Mouse (Mus musculus) heart, adult 2 months (tissue): ENCODE data around the gene Olfr986. TPM values are rescaled to one million over a fixed set of nuclear protein-coding genes. Genes with fewer than 3 reads are reported as not detected.

Source experiments
- DNase-seq, 2 experiments: peaks; one replicate each; pipeline ENCODE4 v3.0.0; 2021
- H3K27ac ChIP-seq: fragments of 200-600 bp; 2 replicates; pipeline ENCODE4 v1.8.1; 2022
- H3K27me3 ChIP-seq: fragments of 200-500 bp; 2 replicates; pipeline ENCODE4 v1.6.1; 2012; ENCODE audit warnings: mild to moderate bottlenecking, low read length, inconsistent platforms, mixed read lengths; ENCODE audit not compliant: control insufficient read depth, insufficient read depth
- H3K36me3 ChIP-seq: fragments of 200-500 bp; 2 replicates; pipeline ENCODE4 v1.6.1; 2012; ENCODE audit warnings: low read length, inconsistent platforms; ENCODE audit not compliant: control insufficient read depth, insufficient read depth
- H3K4me1 ChIP-seq: fragments of 200-500 bp; 2 replicates; pipeline ENCODE4 v1.6.1; 2011; ENCODE audit warnings: low read length; ENCODE audit not compliant: control insufficient read depth, insufficient read depth
- H3K4me3 ChIP-seq: fragments of 200-600 bp; 2 replicates; pipeline ENCODE4 v1.8.1; 2022
- H3K79me2 ChIP-seq: fragments of 200-500 bp; replicated peaks from 2 replicates; pipeline ENCODE4 v1.6.1; 2012; ENCODE audit warnings: mild to moderate bottlenecking, inconsistent platforms, low read length, moderate library complexity, mixed read lengths; ENCODE audit not compliant: control insufficient read depth, insufficient read depth
- H3K9ac ChIP-seq: fragments of 200-500 bp; 2 replicates; pipeline ENCODE4 v1.6.1; 2012; ENCODE audit warnings: low read depth, mild to moderate bottlenecking, control low read depth, inconsistent platforms, low read length, mixed read lengths
- CTCF ChIP-seq: fragments of 200-600 bp; IDR thresholded peaks from 2 replicates; pipeline ENCODE4 v1.8.1; 2022; ENCODE audit warnings: antibody characterized with exemption, mild to moderate bottlenecking, moderate library complexity
- EP300 ChIP-seq: fragments of 200-500 bp; IDR thresholded peaks from 2 replicates; pipeline ENCODE4 v1.6.1; 2011; ENCODE audit warnings: low read depth, low read length, control low read depth; ENCODE audit not compliant: insufficient read depth
- POLR2A ChIP-seq: fragments of 200-500 bp; IDR thresholded peaks from 2 replicates; pipeline ENCODE4 v1.6.1; 2011; ENCODE audit warnings: mild to moderate bottlenecking, low read depth, low read length, control low read depth; ENCODE audit not compliant: insufficient read depth
- WGBS: fragments of 180-500 bp; shearing (Covaris S2); methylation state at CpG from one replicate; pipeline ENCODE4 v1.1.7; 2018; 5-methylcytosine and 5-hydroxymethylcytosine counted together
- intact Hi-C: fragments of 180-260 bp; cut with DNase I; formaldehyde crosslinking; loops from one replicate; pipeline ENCODE4 v1.15.1; 2025
- polyA plus RNA-seq: library from polyadenylated mRNA; depleted of rRNA; stranded (reverse); fragments of >200 nt; gene quantifications from 2 replicates; pipeline ENCODE4 v1.2.3, GENCODE M21; 2012; rRNA removed
- total RNA-seq, 2 experiments: library from RNA; stranded (reverse); gene quantifications; 2 replicates each; pipeline ENCODE4 v1.2.3; 2021

Gene Olfr986
- total and polyA plus RNA-seq, 3 experiments: not detected

DNA sequence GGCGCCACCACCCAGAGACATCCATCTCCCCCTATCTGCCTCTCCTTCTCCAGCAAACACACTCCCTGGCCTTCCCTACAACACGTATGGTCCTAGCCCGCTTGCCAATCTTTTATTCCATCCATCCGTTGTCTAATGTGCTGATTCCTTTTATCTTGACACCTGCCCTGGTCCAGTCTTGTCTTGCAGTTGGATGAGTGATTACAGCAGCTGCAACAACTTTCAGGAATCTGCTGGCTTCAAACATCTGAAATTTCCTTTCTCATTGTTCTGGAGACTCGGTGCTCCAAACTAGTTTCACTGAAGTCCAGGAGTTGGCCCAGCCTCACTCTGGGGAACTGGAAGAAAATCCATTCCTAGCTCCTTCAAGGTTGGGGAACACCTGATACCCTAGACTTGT, 48.8 kb downstream of the Olfr986 start:
- Histone ChIP-seq H3K4me1 (no peaks in the 10 kb centered on the region), H3K27ac (no peak overlapping the region), H3K9ac (no peak overlapping the region), H3K27me3 (no peaks in the 10 kb centered on the region), H3K36me3 (no peaks in the 10 kb centered on the region), H3K79me2 (no peaks in the 10 kb centered on the region), H3K4me3 (no peak overlapping the region)
- no peak for TF ChIP-seq CTCF
- TF ChIP-seq POLR2A: no peak
- TF ChIP-seq EP300: no peak
- intact Hi-C loops: loop anchor here (5.0 kb wide), 1 partner anchor 163 kb away; no protein-coding TSS in a partner anchor
- WGBS: 59% methylated on average over 5 of the region's 5 CpGs
- DNase-seq: no peak

DNA sequence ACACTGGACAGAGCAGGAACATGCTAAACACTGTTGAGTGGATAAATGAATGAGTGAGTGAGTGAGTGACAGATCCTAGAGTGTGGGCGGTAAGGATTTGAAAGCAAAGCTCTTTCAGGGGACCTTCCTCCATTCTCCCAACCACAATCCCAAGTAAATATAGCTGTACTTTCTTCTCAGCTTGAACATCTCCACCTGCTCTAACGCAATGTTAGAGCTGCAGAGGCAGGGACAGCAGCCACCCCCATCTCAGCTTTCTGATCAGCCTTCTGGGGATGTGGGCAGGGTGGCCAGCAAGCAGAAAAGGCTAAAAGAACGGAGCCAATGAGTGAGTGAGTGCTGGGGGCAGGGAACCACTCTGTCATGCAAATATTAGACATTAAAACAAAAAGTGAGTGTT, 50.3 kb downstream of the Olfr986 start:
- Histone ChIP-seq H3K9ac (no peak overlapping the region), H3K79me2 (no peaks in the 10 kb centered on the region), H3K36me3 (no peaks in the 10 kb centered on the region), H3K4me1 (no peaks in the 10 kb centered on the region), H3K27me3 (no peaks in the 10 kb centered on the region), H3K4me3 (no peak overlapping the region), H3K27ac (no peak overlapping the region)
- 84% methylated on average over 3 of the region's 3 CpGs for WGBS
- intact Hi-C loops: no loop called here
- TF ChIP-seq CTCF: no peak
- DNase-seq: no peak

DNA sequence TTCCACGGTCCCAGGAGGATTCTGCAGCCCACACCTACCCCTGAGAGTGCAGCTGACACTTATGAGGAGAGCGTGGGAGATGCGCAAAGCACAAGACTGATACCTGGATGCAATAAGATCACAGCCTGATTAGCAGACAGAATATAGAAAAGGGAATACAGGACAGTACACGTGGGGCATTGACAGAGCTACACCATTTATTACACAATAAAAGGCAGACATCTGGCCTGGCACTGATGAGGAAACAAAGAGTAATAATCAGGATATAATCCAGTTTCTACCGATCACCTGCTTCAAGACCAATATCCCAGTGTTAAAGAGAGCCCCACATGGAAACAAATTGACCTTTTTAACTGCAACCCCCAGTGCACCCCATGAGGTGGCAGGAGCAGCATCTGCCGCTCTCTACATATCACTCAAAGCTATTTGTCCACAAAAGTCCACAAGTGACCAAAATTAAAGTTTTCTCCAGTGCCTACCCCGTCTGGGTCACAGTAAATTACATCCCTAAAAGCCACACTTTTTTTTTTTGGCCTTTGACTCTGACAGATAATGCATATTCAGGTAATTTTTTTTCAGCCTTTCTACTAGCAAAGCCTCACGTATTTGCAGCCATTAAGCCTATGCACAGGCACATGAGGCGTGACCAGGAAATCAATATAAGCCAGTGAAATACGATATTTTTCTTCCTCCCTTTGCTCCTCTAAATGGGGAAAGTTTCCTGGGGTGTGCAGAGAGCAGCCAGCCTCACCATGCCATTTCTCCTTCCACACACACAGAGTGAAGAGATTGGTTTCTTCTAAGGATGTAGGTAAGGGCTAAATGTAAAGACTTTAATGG, 53.7 kb downstream of the Olfr986 start:
- Histone ChIP-seq H3K27ac (no peak overlapping the region), H3K9ac (no peak overlapping the region), H3K4me1 (no peaks in the 10 kb centered on the region), H3K79me2 (no peaks in the 10 kb centered on the region), H3K27me3 (no peaks in the 10 kb centered on the region), H3K36me3 (no peaks in the 10 kb centered on the region), H3K4me3 (no peak overlapping the region)
- WGBS: 71% methylated on average over 10 of the region's 10 CpGs
- intact Hi-C loops: no loop called here
- no peak for DNase-seq
- TF ChIP-seq POLR2A: no peak
- TF ChIP-seq EP300: no peak
- no peak for TF ChIP-seq CTCF

DNA sequence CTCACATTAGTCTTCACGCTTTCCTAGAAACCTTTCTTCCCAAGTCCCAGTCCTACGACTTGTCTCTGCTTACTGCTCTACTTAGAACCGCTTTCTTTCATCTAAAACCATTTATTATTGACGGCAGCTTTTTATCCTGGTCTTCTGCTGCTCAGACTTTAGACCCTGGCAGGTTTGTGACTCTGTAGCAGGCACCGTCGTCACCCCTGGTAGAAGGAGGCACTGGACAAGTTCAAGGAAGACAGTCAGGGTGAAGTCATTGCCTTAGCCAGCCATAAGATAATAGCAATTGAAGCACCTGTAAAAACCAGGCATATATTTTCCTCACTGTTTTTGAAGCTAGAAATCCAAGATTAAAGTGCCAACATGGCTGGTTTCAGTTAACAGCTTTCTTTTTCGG, 54.5 kb downstream of the Olfr986 start:
- no peak for TF ChIP-seq EP300
- no peak overlapping the region for H3K9ac ChIP-seq
- no peaks in the 10 kb centered on the region for H3K79me2 ChIP-seq
- no peak overlapping the region for H3K4me3 ChIP-seq
- no peak overlapping the region for H3K27ac ChIP-seq
- H3K27me3 ChIP-seq: no peaks in the 10 kb centered on the region
- WGBS: 87% methylated on average over 7 of the region's 7 CpGs
- no peaks in the 10 kb centered on the region for H3K4me1 ChIP-seq
- H3K36me3 ChIP-seq: no peaks in the 10 kb centered on the region
- no peak for DNase-seq
- intact Hi-C loops: no loop called here

Other genes starting within 250 kb of the Olfr986 start
- gene Olfr974, start 243.4 kb upstream of the Olfr986 start, total RNA-seq: not detected
- gene Olfr974, start 243.4 kb upstream of the Olfr986 start, polyA plus RNA-seq: not detected in 2 replicates
- not detected for gene Olfr975, start 228.9 kb upstream of the Olfr986 start, total RNA-seq
- not detected in 2 replicates for gene Olfr975, start 228.9 kb upstream of the Olfr986 start, polyA plus RNA-seq
- not detected for gene Olfr976, start 219.8 kb upstream of the Olfr986 start, total RNA-seq
- gene Olfr976, start 219.8 kb upstream of the Olfr986 start, polyA plus RNA-seq: not detected in 2 replicates
- gene Olfr978, start 188.8 kb upstream of the Olfr986 start, total RNA-seq: not detected
- not detected in 2 replicates for gene Olfr978, start 188.8 kb upstream of the Olfr986 start, polyA plus RNA-seq
- gene Olfr979, start 177.5 kb upstream of the Olfr986 start, total RNA-seq: not detected
- not detected in 2 replicates for gene Olfr979, start 177.5 kb upstream of the Olfr986 start, polyA plus RNA-seq
- gene Olfr980, start 171.3 kb upstream of the Olfr986 start, total RNA-seq: not detected
- not detected in 2 replicates for gene Olfr980, start 171.3 kb upstream of the Olfr986 start, polyA plus RNA-seq
- gene Olfr981, start 159.5 kb upstream of the Olfr986 start, total RNA-seq: not detected
- gene Olfr981, start 159.5 kb upstream of the Olfr986 start, polyA plus RNA-seq: not detected in 2 replicates
- not detected for gene Olfr982, start 107.1 kb upstream of the Olfr986 start, total RNA-seq
- gene Olfr982, start 107.1 kb upstream of the Olfr986 start, polyA plus RNA-seq: not detected in 2 replicates
- gene Olfr983, start 87.3 kb upstream of the Olfr986 start, total RNA-seq: not detected
- gene Olfr983, start 87.3 kb upstream of the Olfr986 start, polyA plus RNA-seq: not detected in 2 replicates
- gene Olfr984, start 66.7 kb upstream of the Olfr986 start, total RNA-seq: not detected
- gene Olfr984, start 66.7 kb upstream of the Olfr986 start, polyA plus RNA-seq: not detected in 2 replicates
- gene Olfr985, start 50.7 kb upstream of the Olfr986 start, total RNA-seq: not detected
- not detected in 2 replicates for gene Olfr985, start 50.7 kb upstream of the Olfr986 start, polyA plus RNA-seq
- not detected for gene Tmem225, start 32.8 kb upstream of the Olfr986 start, total RNA-seq
- not detected in 2 replicates for gene Tmem225, start 32.8 kb upstream of the Olfr986 start, polyA plus RNA-seq
- 1 to 10 TPM; 2.7 to 2.8 TPM for gene Zfp202, start 11.4 kb downstream of the Olfr986 start, total RNA-seq
- 1.2 and 1.8 TPM in 2 replicates for gene Zfp202, start 11.4 kb downstream of the Olfr986 start, polyA plus RNA-seq
- gene Scn3b, start 88.3 kb downstream of the Olfr986 start, total RNA-seq: 1 to 10 TPM in 1 of 2 experiments, under 1 TPM in 1; 0.70 to 2.0 TPM
- gene Scn3b, start 88.3 kb downstream of the Olfr986 start, polyA plus RNA-seq: 0.91 and 0.96 TPM in 2 replicates